Mouse (Mus musculus): ENCODE data around the gene Cdca7. TPM values are rescaled to one million over a fixed set of nuclear protein-coding genes. Genes with fewer than 3 reads are reported as not detected.

Gene Cdca7
- total and polyA plus RNA-seq, 3 experiments, result 90.9 to 167 (median 162) TPM

DNA sequence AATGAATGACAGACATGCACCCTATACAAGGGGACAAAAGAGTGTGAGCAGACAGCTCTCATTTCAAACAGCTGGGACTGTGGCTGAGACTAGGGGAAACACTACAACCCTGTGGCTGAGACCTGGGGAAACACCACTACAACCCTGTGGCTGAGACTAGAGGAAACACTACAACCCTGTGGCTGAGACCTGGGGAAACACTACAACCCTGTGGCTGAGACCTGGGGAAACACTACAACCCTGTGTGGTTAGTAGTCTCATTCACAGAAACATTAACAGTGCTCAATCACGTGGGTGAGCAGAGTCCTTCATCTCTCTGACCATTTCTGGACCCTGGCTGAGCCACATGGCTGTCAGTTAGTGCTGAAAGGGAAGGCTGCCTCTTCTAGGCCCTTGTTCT is 59.9 kb downstream of the Cdca7 start:
- DNase-seq (ENCODE audit: low spot score) (no peak), ATAC-seq (ENCODE audit: extremely low read depth, insufficient number of reproducible peaks, low FRiP score, poor library complexity, severe bottlenecking) (no peak)
- Histone ChIP-seq H3K9me3 (replicated peaks) (no peaks in the 10 kb centered on the region), H3K4me1 (ENCODE audit: insufficient read depth, low read depth, low read length) (no peaks in the 10 kb centered on the region), H3K27me3 (ENCODE audit: insufficient read depth, low read length) (peaks cover 45% of the 10 kb centered on the region), H3K36me3 (replicated peaks) (no peaks in the 10 kb centered on the region), H3K4me3 (ENCODE audit: low read depth, low read length) (no peak overlapping the region)
- TF ChIP-seq CTCF (IDR thresholded peaks at IDR 0.05; ENCODE audit: low read depth, low read length), result no peak
- TF ChIP-seq GATA2 (IDR thresholded peaks at IDR 0.05; ENCODE audit: borderline replicate concordance, low read depth, low read length), result no peak
- TF ChIP-seq GATA1 (IDR thresholded peaks at IDR 0.05; ENCODE audit: borderline replicate concordance, low read length), result no peak
- TF ChIP-seq POLR2AphosphoS5 (IDR thresholded peaks at IDR 0.05; ENCODE audit: insufficient replicate concordance, low read depth, low read length), result no peak
- TF ChIP-seq TAL1 (conservative IDR thresholded peaks at IDR 0.05; ENCODE audit: low read depth, low read length), result no peak

Other genes starting within 250 kb of the Cdca7 start
- 58.0 and 60.5 TPM in 2 replicates for gene Map3k20, start 190.5 kb upstream of the Cdca7 start, total RNA-seq (2014; fragmentation: Nextera tagmentation)
- gene Map3k20, start 190.5 kb upstream of the Cdca7 start, total RNA-seq (2017), result 18.9 and 23.2 TPM in 2 replicates
- gene Map3k20, start 190.5 kb upstream of the Cdca7 start, polyA plus RNA-seq (2012), result 2.1 and 2.3 TPM in 2 replicates

Measured in G1E (cell line).